Mouse (Mus musculus) kidney, adult 9 months (tissue): Measurements from ENCODE around the gene Wdr83os.
"Not testable (repeated sequence)": the region's sequence is repeated elsewhere in the genome, so short reads cannot be mapped to it uniquely, and the experiment has no call there.

Experiments used
- DNase-seq: peaks from one replicate; pipeline ENCODE4 v3.0.0; 2022

Wdr83os gene

GRCm38 (mm10) chr8:85120251-85120650, 39.7 kb downstream of the Wdr83os start:
- not testable (repeated sequence) for DNase-seq

GRCm38 (mm10) chr8:85122995-85123394, 42.5 kb downstream of the Wdr83os start, which contains the start of gene Zfp791:
Zfp791 (minus strand) TSS chr8:85123095.
- DNase-seq, result no peak

- no peak for DNase-seq
Observed at GRCm38 (mm10) chr8:85123691-85124090, 43.2 kb downstream of the Wdr83os start.
